Mouse (Mus musculus) CH12.LX (cell line): ENCODE data around the gene Ptgdr2.

Experiments used
- CHD1 ChIP-seq: IDR thresholded peaks from 2 replicates; pipeline ENCODE4 v1.6.1; 2012; ENCODE audit warnings: low read depth, low read length, improper control_type of control experiment, inconsistent platforms
- CTCF ChIP-seq, 2 experiments: IDR thresholded peaks in 1 of 2; conservative IDR thresholded peaks in 1 of 2; 2 replicates each; pipeline ENCODE4 v1.5.1; 2011 to 2012; ENCODE audit warnings: low read depth in 2 of 2, low read length in 2 of 2, improper control_type of control experiment in 1 of 2, inconsistent platforms in 1 of 2, mild to moderate bottlenecking in 1 of 2, moderate library complexity in 1 of 2
- E2F4 ChIP-seq: IDR thresholded peaks from 2 replicates; pipeline ENCODE4 v1.6.1; 2011; ENCODE audit warnings: low read depth, low read length, improper control_type of control experiment; ENCODE audit not compliant: insufficient replicate concordance
- ELF1 ChIP-seq: IDR thresholded peaks from 2 replicates; pipeline ENCODE4 v1.6.1; 2014; ENCODE audit warnings: low read depth, mild to moderate bottlenecking, inconsistent platforms, low read length, improper control_type of control experiment
- EP300 ChIP-seq: IDR thresholded peaks from 2 replicates; pipeline ENCODE4 v1.6.1; 2011; ENCODE audit warnings: low read length, improper control_type of control experiment
- GABPA ChIP-seq: IDR thresholded peaks from 2 replicates; pipeline ENCODE4 v1.6.1; 2012; ENCODE audit warnings: low read depth, low read length, improper control_type of control experiment, inconsistent platforms; ENCODE audit not compliant: insufficient replicate concordance
- HCFC1 ChIP-seq: IDR thresholded peaks from 2 replicates; pipeline ENCODE4 v1.6.1; 2012; ENCODE audit warnings: low read depth, mild to moderate bottlenecking, inconsistent platforms, low read length, improper control_type of control experiment
- MEF2A ChIP-seq: IDR thresholded peaks from 2 replicates; pipeline ENCODE4 v1.6.1; 2014; ENCODE audit warnings: low read depth, mild to moderate bottlenecking, inconsistent platforms, low read length, improper control_type of control experiment, borderline replicate concordance
- MXI1 ChIP-seq: IDR thresholded peaks from 2 replicates; pipeline ENCODE4 v1.6.1; 2011; ENCODE audit warnings: mild to moderate bottlenecking, low read depth, low read length, improper control_type of control experiment
- POLR2A ChIP-seq: IDR thresholded peaks from 2 replicates; pipeline ENCODE4 v1.6.1; 2011; ENCODE audit warnings: low read depth, mild to moderate bottlenecking, improper control_type of control experiment, low read length
- TBP ChIP-seq: conservative IDR thresholded peaks from 2 replicates; pipeline ENCODE4 v1.6.1; 2011; ENCODE audit warnings: low read depth, low read length, improper control_type of control experiment

DNA sequence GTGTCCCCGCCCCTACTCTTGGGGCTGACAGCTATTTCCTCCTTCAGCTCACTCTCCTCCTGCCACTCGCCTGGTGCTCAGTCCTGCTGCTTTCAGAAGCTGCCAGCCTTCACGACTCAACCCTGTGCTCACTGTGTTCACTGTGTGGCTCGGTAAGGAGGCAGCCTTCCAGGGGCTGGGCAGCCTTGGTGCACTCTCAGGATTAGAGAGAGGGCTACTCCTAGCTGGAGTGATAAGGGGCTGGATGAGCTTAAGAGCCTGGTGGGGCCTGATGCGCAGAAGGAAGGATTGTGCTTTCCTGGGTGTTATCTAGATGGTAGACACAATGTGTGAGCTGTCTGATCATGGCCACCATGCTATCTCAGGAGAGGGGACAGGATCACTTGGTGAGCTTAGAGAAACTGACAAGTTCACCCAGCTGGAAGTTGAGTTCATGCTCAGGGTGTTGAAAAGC, at the start of gene Ptgdr2:
- TF ChIP-seq ELF1 (no peak), EP300 (no peak), HCFC1 (no peak), TBP (no peak), POLR2A (no peak), MXI1 (no peak), MEF2A (no peak), CHD1 (no peak), GABPA (no peak), CTCF (conservative IDR thresholded peaks at IDR 0.05 in 1 of 2, IDR thresholded peaks at IDR 0.05 in 1 of 2; ENCODE audit: low read depth in 2 of 2, low read length in 2 of 2) (no peak), E2F4 (no peak)
